Mouse (Mus musculus): ENCODE results near the gene Smug1.

The Smug1 gene

GRCm38 (mm10) chr15:103167042-103167615, at the start of gene Smug1:
Gene Smug1 (minus strand): TSS chr15:103167092.
- DNase-seq (ENCODE audit: low spot score), result no peak

GRCm38 (mm10) chr15:103216052-103216451, 49.2 kb upstream of the Smug1 start:
- DNase-seq (ENCODE audit: low spot score), result no peak

GRCm38 (mm10) chr15:103214971-103215907, 48.3 kb upstream of the Smug1 start:
- peak; percentile 90 for DNase-seq (ENCODE audit: low spot score)

- no peak for DNase-seq (ENCODE audit: low spot score)
Measured at GRCm38 (mm10) chr15:103214149-103214548, 47.3 kb upstream of the Smug1 start.

- no peak for DNase-seq (ENCODE audit: low spot score)
Measured at GRCm38 (mm10) chr15:103205156-103205555, 38.3 kb upstream of the Smug1 start.

GRCm38 (mm10) chr15:103202088-103202793, 35.3 kb upstream of the Smug1 start:
- DNase-seq (ENCODE audit: low spot score), result no peak

- DNase-seq (ENCODE audit: low spot score), result no peak
Measured at GRCm38 (mm10) chr15:103197785-103198184, 30.9 kb upstream of the Smug1 start.

GRCm38 (mm10) chr15:103196835-103197234, 29.9 kb upstream of the Smug1 start:
- no peak for DNase-seq (ENCODE audit: low spot score)

- DNase-seq (ENCODE audit: low spot score), result no peak
Measured at GRCm38 (mm10) chr15:103193606-103194005, 26.7 kb upstream of the Smug1 start.

GRCm38 (mm10) chr15:103190531-103191462, 23.9 kb upstream of the Smug1 start:
- no peak for DNase-seq (ENCODE audit: low spot score)

- no peak for DNase-seq (ENCODE audit: low spot score)
Measured at GRCm38 (mm10) chr15:103190083-103190482, 23.2 kb upstream of the Smug1 start.

- no peak for DNase-seq (ENCODE audit: low spot score)
Measured at GRCm38 (mm10) chr15:103187803-103188202, 20.9 kb upstream of the Smug1 start.

GRCm38 (mm10) chr15:103185462-103186198, 18.7 kb upstream of the Smug1 start:
- DNase-seq (ENCODE audit: low spot score), result no peak

- no peak for DNase-seq (ENCODE audit: low spot score)
Measured at GRCm38 (mm10) chr15:103183651-103184610, 17.0 kb upstream of the Smug1 start.

- DNase-seq (ENCODE audit: low spot score), result no peak
Measured at GRCm38 (mm10) chr15:103183135-103183534, 16.2 kb upstream of the Smug1 start.

- no peak for DNase-seq (ENCODE audit: low spot score)
Measured at GRCm38 (mm10) chr15:103182166-103182790, 15.4 kb upstream of the Smug1 start.

- no peak for DNase-seq (ENCODE audit: low spot score)
Measured at GRCm38 (mm10) chr15:103180406-103180805, 13.5 kb upstream of the Smug1 start.

- no peak for DNase-seq (ENCODE audit: low spot score)
Measured at GRCm38 (mm10) chr15:103178767-103179166, 11.9 kb upstream of the Smug1 start.

GRCm38 (mm10) chr15:103178137-103178536, 11.2 kb upstream of the Smug1 start:
- no peak for DNase-seq (ENCODE audit: low spot score)
